Mouse (Mus musculus): Measurements from ENCODE around the gene Gorab. TPM values are rescaled to one million over a fixed set of nuclear protein-coding genes. Genes with fewer than 3 reads are reported as not detected.

Gorab gene
- polyA plus RNA-seq, 2 experiments = 19.6 to 28.3 TPM

DNA sequence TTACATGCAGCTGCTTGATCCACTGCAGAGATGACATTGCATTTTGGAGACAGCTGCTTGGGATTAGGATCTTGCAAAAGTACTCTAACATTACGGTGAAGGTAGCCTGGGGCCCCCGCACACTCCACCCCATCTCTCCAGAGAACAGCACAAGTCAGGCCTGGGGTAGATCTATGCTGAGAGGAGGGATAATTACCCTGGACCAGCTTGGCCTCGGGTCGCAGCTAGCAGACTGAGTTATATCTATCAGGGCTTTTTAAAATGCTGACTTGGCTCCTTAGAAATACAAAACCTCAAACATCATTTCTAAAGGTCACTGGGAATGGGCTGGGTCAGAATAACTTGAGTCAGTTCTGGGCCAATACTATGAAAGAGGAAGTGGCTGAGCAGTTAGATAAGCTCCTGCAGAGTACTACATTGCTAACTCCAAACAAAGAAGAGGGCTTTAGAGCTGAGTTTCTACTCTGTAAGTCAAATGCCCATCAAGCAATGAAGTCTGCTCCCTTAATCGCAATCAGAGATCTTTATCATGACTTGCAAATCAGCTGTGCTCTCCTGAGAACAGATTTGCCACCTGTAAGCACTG lies 19.9 kb downstream of the Gorab start:
- Histone ChIP-seq H3K27ac (replicated peaks; ENCODE audit: low read depth, low read length) (no peak overlapping the region), H3K27me3 (ENCODE audit: control insufficient read depth, insufficient read depth, low read length) (no peaks in the 10 kb centered on the region), H3K4me3 (replicated peaks; ENCODE audit: low read length) (no peak overlapping the region), H3K4me2 (replicated peaks; ENCODE audit: low read depth, low read length, severe bottlenecking) (no peak overlapping the region), H3K4me1 (ENCODE audit: control insufficient read depth, insufficient read depth, low read length) (peaks cover 6% of the 10 kb centered on the region; the same call in 1 of the 2 replicates), H3K9me3 (ENCODE audit: control insufficient read depth, low read length) (no peaks in the 10 kb centered on the region), H3K9ac (ENCODE audit: low read depth, low read length, severe bottlenecking) (no peak overlapping the region), H3K36me3 (ENCODE audit: control insufficient read depth, insufficient read depth, low read length) (peaks cover 34% of the 10 kb centered on the region)
- no peak for TF ChIP-seq POLR2A (IDR thresholded peaks at IDR 0.05; ENCODE audit: borderline replicate concordance, extremely low read depth, insufficient read depth, insufficient read length)
- ATAC-seq (ENCODE audit: low FRiP score, low read depth) = no peak
- 41% methylated on average over 5 of the region's 5 CpGs for WGBS
- DNase-seq (ENCODE audit: low spot score) = peak; percentile 22

GRCm38 (mm10) chr1:163382048-163382719 lies 21.3 kb downstream of the Gorab start:
- Histone ChIP-seq H3K4me1 (ENCODE audit: control insufficient read depth, insufficient read depth, low read length) (peaks cover 6% of the 10 kb centered on the region), H3K4me3 (replicated peaks; ENCODE audit: low read length) (no peak overlapping the region), H3K9me3 (ENCODE audit: control insufficient read depth, low read length) (no peaks in the 10 kb centered on the region), H3K27me3 (ENCODE audit: control insufficient read depth, insufficient read depth, low read length) (no peaks in the 10 kb centered on the region), H3K27ac (replicated peaks; ENCODE audit: low read depth, low read length) (no peak overlapping the region), H3K36me3 (ENCODE audit: control insufficient read depth, insufficient read depth, low read length) (peaks cover 27% of the 10 kb centered on the region), H3K4me2 (replicated peaks; ENCODE audit: low read depth, low read length, severe bottlenecking) (no peak overlapping the region), H3K9ac (ENCODE audit: low read depth, low read length, severe bottlenecking) (no peak overlapping the region)
- WGBS = 77% methylated on average over 10 of the region's 10 CpGs
- ATAC-seq (ENCODE audit: low FRiP score, low read depth) (no peak), DNase-seq (ENCODE audit: low spot score) (no peak)
- no peak for TF ChIP-seq POLR2A (IDR thresholded peaks at IDR 0.05; ENCODE audit: borderline replicate concordance, extremely low read depth, insufficient read depth, insufficient read length)

GRCm38 (mm10) chr1:163380591-163380990 lies 22.9 kb downstream of the Gorab start:
- WGBS = 80% methylated on average over 1 of the region's 1 CpGs
- peaks cover 10% of the 10 kb centered on the region for H3K4me1 ChIP-seq (ENCODE audit: control insufficient read depth, insufficient read depth, low read length)
- DNase-seq (ENCODE audit: low spot score) = no peak
- ATAC-seq (ENCODE audit: low FRiP score, low read depth) = no peak
- no peak for TF ChIP-seq POLR2A (IDR thresholded peaks at IDR 0.05; ENCODE audit: borderline replicate concordance, extremely low read depth, insufficient read depth, insufficient read length)
- no peaks in the 10 kb centered on the region for H3K27me3 ChIP-seq (ENCODE audit: control insufficient read depth, insufficient read depth, low read length)
- H3K36me3 ChIP-seq (ENCODE audit: control insufficient read depth, insufficient read depth, low read length) = peaks cover 11% of the 10 kb centered on the region
- H3K27ac ChIP-seq (replicated peaks; ENCODE audit: low read depth, low read length) = no peak overlapping the region
- H3K9ac ChIP-seq (ENCODE audit: low read depth, low read length, severe bottlenecking) = no peak overlapping the region
- H3K4me3 ChIP-seq (replicated peaks; ENCODE audit: low read length) = no peak overlapping the region
- H3K4me2 ChIP-seq (replicated peaks; ENCODE audit: low read depth, low read length, severe bottlenecking) = no peak overlapping the region
- H3K9me3 ChIP-seq (ENCODE audit: control insufficient read depth, low read length) = no peaks in the 10 kb centered on the region

DNA sequence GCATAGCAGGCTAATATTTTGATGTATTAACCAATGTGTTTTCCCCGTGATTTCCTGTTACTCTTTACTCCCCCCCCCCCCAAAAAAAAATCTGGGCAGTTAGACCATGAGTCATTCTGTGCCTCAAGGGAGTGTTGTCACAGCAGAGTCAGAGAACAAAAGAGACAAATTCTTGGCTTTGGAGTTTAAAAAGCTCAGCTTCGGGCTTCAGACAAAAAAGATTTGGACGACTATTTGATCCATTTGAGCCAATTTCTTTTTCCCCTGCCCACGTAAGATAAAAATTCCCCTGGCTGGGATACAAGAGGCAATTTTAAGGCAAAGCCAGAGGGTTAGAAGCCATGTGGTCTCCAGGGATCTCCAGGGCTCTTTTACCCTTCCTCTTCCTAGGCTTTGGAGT lies 23.4 kb downstream of the Gorab start:
- Histone ChIP-seq H3K4me2 (replicated peaks; ENCODE audit: low read depth, low read length, severe bottlenecking) (no peak overlapping the region), H3K9ac (ENCODE audit: low read depth, low read length, severe bottlenecking) (no peak overlapping the region), H3K9me3 (ENCODE audit: control insufficient read depth, low read length) (no peaks in the 10 kb centered on the region), H3K4me3 (replicated peaks; ENCODE audit: low read length) (no peak overlapping the region), H3K36me3 (ENCODE audit: control insufficient read depth, insufficient read depth, low read length) (peaks cover 6% of the 10 kb centered on the region), H3K4me1 (ENCODE audit: control insufficient read depth, insufficient read depth, low read length) (peaks cover 10% of the 10 kb centered on the region), H3K27ac (replicated peaks; ENCODE audit: low read depth, low read length) (no peak overlapping the region), H3K27me3 (ENCODE audit: control insufficient read depth, insufficient read depth, low read length) (no peaks in the 10 kb centered on the region)
- no peak for ATAC-seq (ENCODE audit: low FRiP score, low read depth)
- no peak for DNase-seq (ENCODE audit: low spot score)
- 48% methylated on average over 4 of the region's 4 CpGs for WGBS
- TF ChIP-seq POLR2A (IDR thresholded peaks at IDR 0.05; ENCODE audit: borderline replicate concordance, extremely low read depth, insufficient read depth, insufficient read length) = no peak

DNA sequence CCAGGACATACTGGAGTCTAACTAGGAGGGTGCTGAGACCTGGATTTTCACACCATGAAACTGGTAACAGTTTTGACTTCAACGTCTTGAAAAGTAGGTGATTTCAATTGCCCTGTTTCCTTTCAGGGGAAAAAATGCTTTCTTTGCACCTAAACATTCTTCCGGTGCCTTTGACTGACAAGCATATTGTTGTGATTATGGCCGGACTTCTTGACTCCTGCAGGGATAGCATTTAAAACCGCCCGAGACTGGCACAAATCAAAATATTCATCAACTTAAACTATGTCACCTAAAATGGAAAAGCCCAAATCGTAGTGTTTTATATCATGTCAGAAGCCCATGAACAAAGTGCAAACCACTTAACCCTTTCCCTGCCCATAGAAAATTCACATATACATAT lies 25.5 kb downstream of the Gorab start:
- ATAC-seq (ENCODE audit: low FRiP score, low read depth) = no peak
- H3K4me1 ChIP-seq (ENCODE audit: control insufficient read depth, insufficient read depth, low read length) = peaks cover 13% of the 10 kb centered on the region
- WGBS = 19% methylated on average over 6 of the region's 6 CpGs

More for the DNA sequence above, 25.5 kb downstream of the Gorab start:
- no peak overlapping the region for H3K4me3 ChIP-seq (replicated peaks; ENCODE audit: low read length)
- H3K4me2 ChIP-seq (replicated peaks; ENCODE audit: low read depth, low read length, severe bottlenecking) = no peak overlapping the region
- no peak for DNase-seq (ENCODE audit: low spot score)
- H3K9me3 ChIP-seq (ENCODE audit: control insufficient read depth, low read length) = no peaks in the 10 kb centered on the region
- no peak for TF ChIP-seq POLR2A (IDR thresholded peaks at IDR 0.05; ENCODE audit: borderline replicate concordance, extremely low read depth, insufficient read depth, insufficient read length)
- no peaks in the 10 kb centered on the region for H3K36me3 ChIP-seq (ENCODE audit: control insufficient read depth, insufficient read depth, low read length)
- H3K27ac ChIP-seq (replicated peaks; ENCODE audit: low read depth, low read length) = no peak overlapping the region
- no peak overlapping the region for H3K9ac ChIP-seq (ENCODE audit: low read depth, low read length, severe bottlenecking)
- H3K27me3 ChIP-seq (ENCODE audit: control insufficient read depth, insufficient read depth, low read length) = no peaks in the 10 kb centered on the region
